Mouse (Mus musculus): ENCODE data around the gene Fzd5.

Gene Fzd5

DNA sequence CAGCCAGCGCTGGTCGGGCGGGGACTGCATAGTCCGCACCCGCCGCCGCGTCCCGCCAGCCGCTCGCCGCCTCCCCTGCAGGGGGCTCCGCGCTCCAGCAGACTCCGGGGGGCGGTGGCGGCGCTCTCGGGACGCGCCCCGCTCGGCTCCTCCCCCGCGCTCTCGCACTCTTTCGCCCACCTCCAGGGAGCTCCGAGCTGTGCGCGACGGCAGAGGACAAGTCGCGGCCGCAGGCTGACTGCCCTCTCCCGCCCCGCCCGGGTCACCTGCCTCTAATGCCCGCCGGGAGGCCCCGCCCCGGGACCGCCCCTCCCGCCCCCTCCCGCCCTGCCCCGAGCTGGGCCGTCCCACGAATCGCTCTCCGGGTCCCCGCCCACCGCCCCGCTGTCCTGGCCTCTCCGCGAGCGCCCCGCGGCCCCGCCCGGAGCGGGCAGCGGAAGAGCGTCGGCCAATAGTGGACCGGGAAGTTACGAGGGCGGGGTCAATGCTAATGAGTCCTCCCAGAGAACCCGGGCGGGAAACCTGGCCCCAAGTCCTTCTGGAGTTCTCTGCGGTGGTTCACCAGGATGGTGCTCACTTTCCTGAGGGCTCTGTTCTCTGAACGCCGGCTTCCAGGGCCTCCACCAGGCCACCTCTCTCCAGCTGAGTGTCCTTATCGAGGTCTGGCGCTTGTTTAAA lies at the start of gene Fzd5:
Gene Fzd5, minus strand, starts transcription at position 250 of the 678 bp plus-strand sequence.
- no peak for TF ChIP-seq GATA4 (IDR thresholded peaks at IDR 0.05; ENCODE audit: insufficient replicate concordance, low read length)

DNA sequence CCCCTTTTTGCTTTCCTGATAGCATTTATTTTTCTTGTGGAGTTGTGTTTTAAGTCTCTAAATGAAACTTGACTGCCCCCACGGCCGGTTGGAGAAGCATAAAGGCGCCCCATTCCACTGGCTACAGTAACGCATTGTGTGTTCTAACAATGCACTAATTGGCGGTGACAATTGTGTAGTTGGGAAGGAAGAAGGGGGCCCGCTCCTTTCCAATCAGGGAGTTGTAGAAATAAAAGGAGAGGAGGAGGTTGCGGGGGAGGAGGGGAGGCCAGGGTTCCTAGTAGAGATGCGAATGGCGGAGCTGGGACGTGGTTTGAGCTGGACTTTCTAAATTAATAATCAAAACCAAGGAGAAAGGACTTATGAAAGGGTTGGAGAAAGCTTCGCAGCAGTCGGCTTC lies 42.3 kb upstream of the Fzd5 start:
- no peak for TF ChIP-seq GATA4 (IDR thresholded peaks at IDR 0.05; ENCODE audit: insufficient replicate concordance, low read length)

DNA sequence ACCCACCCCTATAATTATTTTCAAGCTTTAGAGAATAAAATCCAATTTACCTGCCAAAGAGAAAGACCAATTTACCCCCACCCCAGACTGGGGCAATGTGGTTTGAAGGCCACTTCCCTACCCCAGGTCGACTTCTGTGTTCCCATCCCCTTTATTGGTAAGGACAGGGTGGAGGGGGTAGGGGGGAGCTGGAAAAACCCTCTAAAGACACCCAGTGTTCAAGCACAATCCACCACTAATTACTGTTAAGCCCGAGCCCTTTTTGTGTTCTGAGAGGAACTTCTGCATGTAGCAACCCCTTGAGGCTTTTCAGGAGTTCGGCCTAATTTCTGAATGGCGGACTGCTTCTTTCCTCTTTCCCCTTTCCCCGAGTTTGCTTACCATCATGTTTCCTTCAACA lies 41.9 kb upstream of the Fzd5 start:
- no peak for TF ChIP-seq GATA4 (IDR thresholded peaks at IDR 0.05; ENCODE audit: insufficient replicate concordance, low read length)

DNA sequence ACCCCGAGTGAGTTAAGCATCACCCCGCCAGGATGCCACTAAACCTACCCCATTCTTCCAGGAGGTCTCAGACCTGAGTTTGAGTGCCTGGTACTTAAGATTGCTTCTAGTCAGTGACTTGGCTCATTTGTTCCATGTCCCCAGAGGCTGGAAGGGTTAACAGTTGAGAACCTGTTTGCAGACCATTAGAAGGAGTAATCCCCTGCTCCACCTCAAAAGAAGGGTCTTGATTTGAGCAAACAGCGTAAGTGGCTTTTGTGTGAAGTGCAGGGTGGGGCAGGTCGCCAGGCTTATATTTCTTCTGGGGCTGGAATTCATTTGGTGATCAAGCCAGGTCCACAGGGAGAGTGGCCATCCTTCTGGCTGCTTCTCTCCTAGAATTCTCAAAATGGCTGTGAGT lies 35.8 kb upstream of the Fzd5 start:
- no peak for TF ChIP-seq GATA4 (IDR thresholded peaks at IDR 0.05; ENCODE audit: insufficient replicate concordance, low read length)

DNA sequence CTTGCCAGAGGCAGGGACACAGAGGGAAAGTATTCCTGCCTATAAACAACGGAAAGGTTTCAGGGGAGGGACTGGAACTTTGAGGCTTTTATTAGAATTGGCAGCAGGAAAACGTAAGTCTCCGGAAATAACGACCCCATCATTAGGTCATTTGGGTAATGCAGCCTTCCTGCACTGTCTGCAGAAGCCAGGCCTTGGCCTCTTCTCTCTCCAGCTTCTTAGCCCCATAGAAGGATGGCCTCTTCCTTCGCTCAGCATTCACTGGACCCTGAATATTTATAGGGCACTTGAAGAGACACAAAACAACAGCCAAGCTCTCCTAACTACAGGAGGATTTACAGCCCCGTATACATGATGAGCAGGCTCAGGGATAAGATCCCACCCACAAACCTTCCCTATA lies 32.6 kb upstream of the Fzd5 start:
- no peak for TF ChIP-seq GATA4 (IDR thresholded peaks at IDR 0.05; ENCODE audit: insufficient replicate concordance, low read length)

DNA sequence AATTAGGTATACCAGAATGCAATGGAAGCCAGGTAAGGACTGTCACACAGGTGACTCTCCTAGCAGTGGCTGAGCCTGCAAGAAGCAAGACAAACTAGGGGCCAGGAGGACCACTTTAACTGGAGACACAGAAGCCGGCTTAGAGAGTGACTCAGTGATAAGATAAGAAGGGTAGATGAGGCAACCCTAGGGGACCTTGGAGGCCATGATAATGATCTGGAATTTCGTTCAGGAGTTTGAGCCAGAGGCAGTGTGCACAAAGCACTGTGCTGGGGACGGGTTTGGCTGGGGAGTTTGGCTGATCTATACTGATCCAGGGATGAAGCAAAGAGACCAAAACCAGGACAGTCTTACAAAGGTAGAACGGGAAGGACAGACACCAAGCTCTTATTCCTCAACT lies 24.1 kb upstream of the Fzd5 start:
- no peak for TF ChIP-seq GATA4 (IDR thresholded peaks at IDR 0.05; ENCODE audit: insufficient replicate concordance, low read length)

DNA sequence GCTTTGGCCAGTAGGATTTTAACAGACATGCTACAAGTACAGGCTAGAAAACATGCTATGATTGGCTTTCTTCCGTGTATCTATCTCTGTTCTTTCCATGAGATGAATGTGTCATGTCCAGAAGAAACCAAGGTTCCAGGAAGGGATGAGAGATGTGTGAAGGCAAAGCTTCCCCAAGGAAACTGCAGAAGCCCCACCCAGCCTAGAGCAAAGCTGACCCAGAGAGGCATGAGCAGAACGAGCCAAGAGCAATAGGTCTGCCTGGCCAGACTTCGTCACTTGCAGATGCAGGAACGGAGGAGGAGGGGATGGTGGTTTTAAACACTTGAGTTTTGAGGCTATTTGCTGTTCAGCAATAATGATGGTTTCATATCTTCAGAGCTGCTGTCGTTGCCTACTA lies 20.2 kb upstream of the Fzd5 start:
- TF ChIP-seq GATA4 (IDR thresholded peaks at IDR 0.05; ENCODE audit: insufficient replicate concordance, low read length) = no peak

DNA sequence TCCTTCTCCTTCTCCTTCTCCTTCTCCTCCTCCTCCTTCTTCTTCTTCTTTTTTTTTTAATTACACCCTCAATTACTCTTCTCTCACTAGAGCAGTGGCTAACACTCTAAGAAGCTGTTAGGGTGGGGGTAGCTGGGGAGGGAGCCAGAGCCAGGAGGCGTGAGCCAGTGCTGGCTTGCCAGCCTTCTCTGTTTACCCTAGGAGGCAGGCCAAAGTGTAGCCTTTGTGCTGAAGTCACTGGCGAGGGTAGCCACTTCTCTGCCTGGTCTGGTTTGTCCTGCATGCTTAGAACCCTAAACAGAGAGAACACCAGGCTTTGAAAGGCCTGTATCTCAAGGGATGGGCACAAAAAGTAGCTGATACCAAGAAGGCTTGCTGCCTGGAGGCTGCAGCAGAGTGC lies 19.7 kb upstream of the Fzd5 start:
- TF ChIP-seq GATA4 (IDR thresholded peaks at IDR 0.05; ENCODE audit: insufficient replicate concordance, low read length) = no peak

DNA sequence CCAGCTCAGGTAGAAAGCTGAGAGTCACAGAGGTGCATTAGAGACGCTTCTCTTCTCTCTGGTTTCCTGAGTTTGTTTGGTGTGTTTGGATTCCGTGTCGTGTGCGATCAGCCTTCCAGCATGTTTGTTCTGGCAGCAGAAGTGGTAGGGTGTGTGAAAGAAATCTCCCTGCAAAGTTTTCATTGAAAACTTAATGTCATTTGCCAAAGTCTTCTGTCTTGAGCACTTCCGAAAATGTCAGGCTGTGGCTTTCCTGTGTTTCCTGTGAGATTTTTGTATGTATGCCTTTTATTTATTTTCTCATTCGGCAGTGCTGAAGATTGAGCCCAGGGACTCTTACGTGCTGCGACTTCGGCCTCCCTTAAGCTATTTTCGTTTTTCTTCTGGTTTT lies 19.1 kb upstream of the Fzd5 start:
- no peak for TF ChIP-seq GATA4 (IDR thresholded peaks at IDR 0.05; ENCODE audit: insufficient replicate concordance, low read length)

DNA sequence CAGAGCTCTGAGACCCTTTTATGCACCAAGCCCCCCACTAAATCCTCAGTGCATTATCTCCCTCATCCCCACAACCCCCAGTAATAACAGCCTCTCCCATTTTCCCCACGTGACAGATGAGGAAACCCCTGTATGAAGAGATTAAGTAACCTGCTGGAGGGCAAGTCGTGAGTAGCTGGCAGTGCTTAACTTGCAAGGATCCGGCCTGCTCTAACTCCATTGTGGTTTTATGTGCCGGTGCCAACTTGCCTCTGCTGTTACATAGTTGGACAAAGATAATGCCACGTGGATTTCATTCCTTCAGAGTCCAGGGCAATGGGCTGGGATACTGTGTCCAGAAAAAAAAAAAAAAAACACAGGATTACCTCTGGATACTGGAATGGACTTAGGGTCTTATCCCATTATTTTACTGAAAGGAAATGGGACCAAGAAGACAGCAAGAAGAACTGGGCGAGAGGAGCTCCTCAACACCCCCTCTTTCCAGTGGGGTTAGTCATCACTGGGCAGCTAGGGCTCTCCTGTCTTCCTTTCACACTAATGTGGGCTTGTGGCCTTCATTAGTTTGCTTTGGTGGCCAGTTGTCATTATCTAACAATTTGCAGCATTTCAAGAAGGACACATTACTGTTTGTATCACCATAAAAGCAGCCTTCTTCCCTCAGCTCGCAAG lies 18.6 kb upstream of the Fzd5 start:
- no peak for TF ChIP-seq GATA4 (IDR thresholded peaks at IDR 0.05; ENCODE audit: insufficient replicate concordance, low read length)

DNA sequence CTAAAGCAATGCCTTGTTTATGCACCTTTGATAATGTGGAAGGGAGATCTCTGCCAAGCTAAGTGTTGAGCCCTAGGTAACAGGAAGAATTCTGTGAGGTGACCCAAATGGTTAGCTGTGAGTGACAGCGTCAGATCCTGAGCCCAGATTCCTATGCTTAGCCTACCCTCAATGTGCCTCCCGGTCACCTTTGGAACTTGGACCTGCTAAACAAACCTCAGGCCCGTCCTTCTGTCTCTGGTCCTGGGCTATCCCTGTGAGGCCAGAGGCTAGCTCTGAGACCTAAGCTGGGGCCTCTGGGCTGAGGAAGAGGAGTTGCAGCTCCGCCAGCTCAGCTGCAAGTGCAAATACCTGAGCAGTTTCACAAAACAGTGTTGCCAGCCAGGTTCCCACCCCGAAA lies 17.1 kb upstream of the Fzd5 start:
- TF ChIP-seq GATA4 (IDR thresholded peaks at IDR 0.05; ENCODE audit: insufficient replicate concordance, low read length) = no peak

DNA sequence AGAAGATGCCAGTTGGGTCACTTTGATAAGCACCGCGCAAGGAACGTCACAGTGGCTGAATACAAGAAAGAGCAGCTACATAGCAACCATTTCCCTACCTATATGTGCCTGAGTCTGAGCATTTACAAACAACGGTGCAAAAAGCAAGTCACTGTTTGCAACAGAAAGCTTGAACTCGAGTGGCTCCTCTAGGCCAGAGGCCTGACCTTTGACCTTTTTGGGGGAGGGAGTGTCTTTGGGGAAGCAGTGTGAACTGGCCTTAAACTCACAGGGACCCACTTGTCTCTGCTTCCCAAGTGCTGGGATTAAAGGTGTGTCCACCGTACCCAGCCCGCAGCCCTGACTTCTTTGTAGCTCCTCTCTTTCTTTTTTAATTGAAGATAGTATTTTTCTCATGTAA lies 16.1 kb upstream of the Fzd5 start:
- no peak for TF ChIP-seq GATA4 (IDR thresholded peaks at IDR 0.05; ENCODE audit: insufficient replicate concordance, low read length)

DNA sequence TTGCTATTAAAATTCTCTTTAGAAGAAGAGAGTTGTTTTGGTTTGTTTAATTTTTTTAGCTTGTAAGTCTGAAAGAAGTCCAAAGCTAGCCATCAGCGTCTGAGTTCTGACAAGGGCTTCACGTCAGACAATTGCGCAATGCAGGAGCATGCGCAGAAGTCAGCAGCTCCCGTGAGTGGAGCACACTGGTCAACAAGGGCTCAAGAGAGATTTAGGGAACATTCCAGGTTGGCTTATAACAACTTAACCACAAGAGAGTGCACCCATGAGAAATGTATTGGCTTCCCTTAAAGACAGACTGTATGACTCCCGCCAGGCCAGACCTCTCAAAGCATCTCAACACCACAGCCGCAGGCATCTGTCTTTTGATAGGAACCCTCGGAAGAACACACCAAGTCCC lies 15.6 kb upstream of the Fzd5 start:
- no peak for TF ChIP-seq GATA4 (IDR thresholded peaks at IDR 0.05; ENCODE audit: insufficient replicate concordance, low read length)

DNA sequence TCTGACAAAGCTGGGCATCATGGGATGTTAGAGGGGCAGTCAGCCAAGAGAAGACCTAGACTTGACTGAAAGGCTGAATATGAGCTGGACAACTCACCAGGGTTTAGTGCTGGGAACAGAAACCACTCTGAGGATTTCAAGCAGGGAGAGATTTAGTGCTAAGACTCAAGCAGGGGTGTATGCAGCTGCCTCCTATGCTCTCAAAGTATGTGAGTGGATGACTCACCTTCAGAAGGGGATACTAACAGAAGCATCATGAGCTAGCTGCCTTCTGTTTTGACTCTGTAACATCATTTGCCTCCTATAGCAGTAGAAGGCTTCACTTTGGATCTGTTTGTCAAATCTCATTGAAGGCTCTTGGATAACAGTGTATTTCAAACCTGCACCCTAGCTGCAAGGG lies 7.1 kb upstream of the Fzd5 start:
- TF ChIP-seq GATA4 (IDR thresholded peaks at IDR 0.05; ENCODE audit: insufficient replicate concordance, low read length) = no peak

DNA sequence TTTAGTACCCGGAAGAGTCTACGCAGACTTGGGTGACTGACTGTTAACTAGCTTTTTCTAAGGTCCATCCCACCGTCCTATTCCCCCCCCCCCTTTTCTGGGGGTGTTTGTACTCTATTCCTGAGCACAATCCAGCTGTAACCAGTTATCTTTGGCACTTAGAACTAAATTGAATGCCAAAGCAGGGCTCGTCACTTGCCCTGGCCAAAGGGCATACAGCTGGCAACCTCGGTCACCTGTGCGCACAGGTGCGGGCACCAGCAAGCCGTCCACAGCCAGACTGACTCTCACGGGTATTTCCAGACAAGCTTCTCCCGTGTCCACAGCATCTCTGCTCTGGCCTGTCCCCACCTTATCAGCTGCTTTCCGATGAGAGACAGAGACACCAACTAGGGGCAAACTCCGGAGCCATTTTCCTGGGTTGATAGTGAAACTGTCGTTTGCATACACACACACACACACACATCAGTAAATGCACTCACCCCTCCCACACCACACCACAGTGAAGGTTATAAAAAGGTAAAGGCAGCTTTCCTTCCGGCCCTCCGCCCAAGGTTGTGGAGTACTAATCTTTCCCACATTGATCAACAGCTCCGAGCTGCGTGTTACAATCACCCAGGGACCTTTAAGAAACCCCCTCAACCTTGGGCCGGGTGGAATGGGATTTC lies 5.3 kb upstream of the Fzd5 start:
- TF ChIP-seq GATA4 (IDR thresholded peaks at IDR 0.05; ENCODE audit: insufficient replicate concordance, low read length) = no peak

DNA sequence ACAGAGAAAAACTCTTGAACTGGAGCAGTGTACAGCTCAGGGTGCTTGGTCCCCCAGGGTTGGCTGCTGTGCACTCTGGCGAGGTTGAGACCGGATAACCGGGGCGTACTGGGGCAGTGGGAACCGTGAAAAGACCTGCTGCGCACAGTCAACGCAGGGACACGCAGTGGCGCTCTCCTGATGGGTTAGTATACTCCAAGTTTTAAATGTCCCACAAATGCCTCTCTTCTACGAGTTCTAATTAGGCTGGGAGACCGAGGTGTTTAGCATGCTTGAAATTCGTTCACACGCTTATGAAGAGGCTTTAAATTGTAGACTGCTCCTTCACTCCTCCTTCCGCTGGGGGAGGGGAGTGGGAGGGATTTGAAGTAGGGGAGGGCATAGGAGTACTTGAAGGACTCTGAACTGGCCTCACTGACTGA lies 1.1 kb upstream of the Fzd5 start:
- no peak for TF ChIP-seq GATA4 (IDR thresholded peaks at IDR 0.05; ENCODE audit: insufficient replicate concordance, low read length)
